Mouse (Mus musculus) embryonic facial prominence, embryonic 11.5 days (tissue): ENCODE measurements around the gene Drg2. TPM values are rescaled to one million over a fixed set of nuclear protein-coding genes. Genes with fewer than 3 reads are reported as not detected.

ENCODE experiments used
- ATAC-seq: fragments of 200-750 bp; cut with Nextera tagmentation; replicated peaks from 2 replicates; pipeline ENCODE4 v1.8.0; 2017; ENCODE audit warnings: low read depth; ENCODE audit not compliant: insufficient number of reproducible peaks, low FRiP score, low TSS enrichment
- DNase-seq: peaks from one replicate; pipeline ENCODE4 v3.0.0-alpha.2; 2015; ENCODE audit warnings: low spot score
- H3K27ac ChIP-seq: fragments of 300-500 bp; sonication (generic); replicated peaks from 2 replicates; pipeline ENCODE4 v1.5.1; 2014; ENCODE audit warnings: mild to moderate bottlenecking, low read depth, low read length, control low read depth
- H3K27me3 ChIP-seq: fragments of 300-500 bp; sonication (generic); 2 replicates; pipeline ENCODE4 v1.6.1; 2014; ENCODE audit warnings: mild to moderate bottlenecking, low read length, moderate library complexity, mixed read lengths; ENCODE audit not compliant: control insufficient read depth, insufficient read depth
- H3K36me3 ChIP-seq: fragments of 300-500 bp; sonication (generic); replicated peaks from 2 replicates; pipeline ENCODE4 v1.6.1; 2014; ENCODE audit warnings: low read depth, mild to moderate bottlenecking, low read length, moderate library complexity, mixed read lengths; ENCODE audit not compliant: control insufficient read depth, insufficient read depth
- H3K4me1 ChIP-seq: fragments of 300-500 bp; sonication (generic); 2 replicates; pipeline ENCODE4 v1.6.1; 2014; ENCODE audit warnings: low read length, mixed read lengths; ENCODE audit not compliant: control insufficient read depth, insufficient read depth
- H3K4me2 ChIP-seq: fragments of 300-500 bp; sonication (generic); 2 replicates; pipeline ENCODE4 v1.6.1; 2014; ENCODE audit warnings: low read depth, mild to moderate bottlenecking, control low read depth, low read length, moderate library complexity
- H3K4me3 ChIP-seq: fragments of 300-500 bp; sonication (generic); 2 replicates; pipeline ENCODE4 v1.5.1; 2014; ENCODE audit warnings: low read depth, low read length, control low read depth
- H3K9ac ChIP-seq: fragments of 300-500 bp; sonication (generic); replicated peaks from 2 replicates; pipeline ENCODE4 v1.6.1; 2014; ENCODE audit warnings: mild to moderate bottlenecking, control low read depth, low read length
- H3K9me3 ChIP-seq: fragments of 300-500 bp; sonication (generic); replicated peaks from 2 replicates; pipeline ENCODE4 v1.6.1; 2016; ENCODE audit warnings: mild to moderate bottlenecking, low read length, inconsistent platforms, mixed read lengths; ENCODE audit not compliant: control insufficient read depth
- WGBS: fragments of 180-500 bp; shearing (Covaris S2); extraction: QIAGEN DNeasy Blood & Tissue Kit; methylation state at CpG from one replicate; pipeline ENCODE4 v1.1.7; 2014; 5-methylcytosine and 5-hydroxymethylcytosine counted together
- polyA plus RNA-seq: library from polyadenylated mRNA; unstranded; fragments of >200 nt; fragmentation: Nextera tagmentation; extraction: Ambion mirVana; gene quantifications from 2 replicates; pipeline ENCODE4 v1.2.1, GENCODE M21; 2014

Drg2 gene
- polyA plus RNA-seq, 1 experiment from 2014 or later = 124 TPM

GRCm38 (mm10) chr11:60470743-60471142 is 16.4 kb downstream of the Drg2 start:
- Histone ChIP-seq H3K27me3 (no peaks in the 10 kb centered on the region), H3K36me3 (peaks cover 11% of the 10 kb centered on the region), H3K4me1 (no peaks in the 10 kb centered on the region), H3K4me2 (no peak overlapping the region), H3K27ac (no peak overlapping the region), H3K9me3 (no peaks in the 10 kb centered on the region), H3K9ac (no peak overlapping the region), H3K4me3 (no peak overlapping the region)
- DNase-seq = no peak
- ATAC-seq = no peak
- WGBS = 83% methylated on average over 9 of the region's 9 CpGs

DNA sequence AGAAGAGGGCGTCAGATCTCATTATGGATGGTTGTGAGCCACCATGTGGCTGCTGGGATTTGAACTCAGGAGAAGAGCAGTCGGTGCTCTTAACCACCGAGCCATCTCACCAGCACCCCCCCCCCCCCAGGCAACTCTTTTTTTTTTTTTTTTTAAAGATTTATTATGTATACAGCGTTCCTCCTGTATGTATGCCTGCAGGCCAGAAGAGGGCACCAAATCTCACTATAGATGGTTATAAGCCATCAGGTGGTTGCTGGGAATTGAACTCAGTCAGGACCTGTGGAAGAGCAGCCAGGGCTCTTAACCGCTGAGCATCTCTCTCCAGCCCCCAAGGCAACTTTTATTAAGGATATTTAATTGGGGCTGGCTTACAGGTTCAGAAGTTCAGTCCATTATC is 20.1 kb downstream of the Drg2 start:
- Histone ChIP-seq H3K36me3 (no peaks in the 10 kb centered on the region), H3K27ac (no peak overlapping the region), H3K9ac (no peak overlapping the region), H3K4me2 (no peak overlapping the region), H3K4me3 (no peak overlapping the region), H3K27me3 (no peaks in the 10 kb centered on the region), H3K4me1 (no peaks in the 10 kb centered on the region), H3K9me3 (no peaks in the 10 kb centered on the region)
- 89% methylated on average over 5 of the region's 5 CpGs for WGBS
- DNase-seq (no peak), ATAC-seq (no peak)

DNA sequence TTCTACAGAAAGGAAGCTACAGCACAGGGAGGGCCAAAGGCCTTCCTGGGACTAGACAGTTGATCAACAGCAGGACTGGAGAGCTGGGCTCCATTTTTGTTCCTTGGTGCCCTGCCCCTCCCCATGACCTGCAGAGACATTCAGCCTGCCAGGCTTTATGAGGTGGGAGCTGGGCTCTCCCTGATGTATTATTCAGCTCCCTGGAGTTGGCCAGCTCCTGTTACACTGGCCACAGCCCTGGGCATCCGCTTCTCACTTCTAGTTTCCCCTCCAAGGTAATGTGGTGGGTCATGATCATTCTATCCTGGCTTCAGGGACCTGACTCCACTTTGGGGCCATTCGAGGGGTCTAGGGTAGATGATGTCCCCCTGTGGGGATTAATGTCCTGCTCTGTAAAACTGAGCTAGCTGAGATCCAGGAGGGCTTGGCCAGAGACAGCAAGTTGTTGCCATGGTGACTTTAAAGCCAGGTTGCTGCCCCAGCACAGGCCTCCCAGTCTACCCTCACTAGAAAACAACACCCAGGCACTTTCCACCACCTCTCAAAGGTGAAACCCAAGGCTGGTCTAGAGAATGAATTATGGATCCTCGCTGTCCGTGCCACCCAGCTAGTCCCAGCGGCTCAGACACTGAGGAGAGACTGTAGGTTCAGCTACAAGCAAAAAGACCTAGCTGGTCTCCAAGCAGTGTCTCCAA is 21.4 kb downstream of the Drg2 start:
- no peak overlapping the region for H3K9ac ChIP-seq
- DNase-seq (no peak), ATAC-seq (no peak)
- no peaks in the 10 kb centered on the region for H3K4me1 ChIP-seq
- H3K4me2 ChIP-seq = no peak overlapping the region
- H3K27me3 ChIP-seq = no peaks in the 10 kb centered on the region
- no peak overlapping the region for H3K27ac ChIP-seq
- H3K4me3 ChIP-seq = no peak overlapping the region
- 88% methylated on average over 5 of the region's 5 CpGs for WGBS
- no peaks in the 10 kb centered on the region for H3K9me3 ChIP-seq
- no peaks in the 10 kb centered on the region for H3K36me3 ChIP-seq

- no peaks in the 10 kb centered on the region for H3K27me3 ChIP-seq
- 24% methylated on average over 17 of the region's 17 CpGs for WGBS
- H3K27ac ChIP-seq = no peak overlapping the region
- DNase-seq (peak; percentile 9), ATAC-seq (no peak)
- H3K9me3 ChIP-seq = no peaks in the 10 kb centered on the region
- no peak overlapping the region for H3K9ac ChIP-seq
- H3K4me3 ChIP-seq = no peak overlapping the region
- no peaks in the 10 kb centered on the region for H3K4me1 ChIP-seq
- H3K36me3 ChIP-seq = no peaks in the 10 kb centered on the region
- no peak overlapping the region for H3K4me2 ChIP-seq
These were observed 23.7 kb downstream of the Drg2 start for GRCm38 (mm10) chr11:60478121-60478520.

GRCm38 (mm10) chr11:60486267-60486666 is 31.9 kb downstream of the Drg2 start:
- no peak; the same call in 1 of the 2 replicates for ATAC-seq
- Histone ChIP-seq H3K27ac (no peak overlapping the region), H3K27me3 (no peaks in the 10 kb centered on the region), H3K9me3 (no peaks in the 10 kb centered on the region), H3K36me3 (no peaks in the 10 kb centered on the region), H3K4me2 (no peak overlapping the region), H3K4me1 (no peaks in the 10 kb centered on the region), H3K4me3 (no peak overlapping the region), H3K9ac (no peak overlapping the region)
- no peak for DNase-seq
- 60% methylated on average over 3 of the region's 3 CpGs for WGBS

- Histone ChIP-seq H3K4me3 (no peak overlapping the region), H3K27ac (no peak overlapping the region), H3K36me3 (no peaks in the 10 kb centered on the region), H3K4me2 (no peak overlapping the region), H3K9ac (no peak overlapping the region), H3K4me1 (no peaks in the 10 kb centered on the region), H3K9me3 (no peaks in the 10 kb centered on the region), H3K27me3 (no peaks in the 10 kb centered on the region)
- no peak for ATAC-seq
- 89% methylated on average over 5 of the region's 5 CpGs for WGBS
- no peak for DNase-seq
These were observed 38.3 kb downstream of the Drg2 start for GRCm38 (mm10) chr11:60492726-60493125.

DNA sequence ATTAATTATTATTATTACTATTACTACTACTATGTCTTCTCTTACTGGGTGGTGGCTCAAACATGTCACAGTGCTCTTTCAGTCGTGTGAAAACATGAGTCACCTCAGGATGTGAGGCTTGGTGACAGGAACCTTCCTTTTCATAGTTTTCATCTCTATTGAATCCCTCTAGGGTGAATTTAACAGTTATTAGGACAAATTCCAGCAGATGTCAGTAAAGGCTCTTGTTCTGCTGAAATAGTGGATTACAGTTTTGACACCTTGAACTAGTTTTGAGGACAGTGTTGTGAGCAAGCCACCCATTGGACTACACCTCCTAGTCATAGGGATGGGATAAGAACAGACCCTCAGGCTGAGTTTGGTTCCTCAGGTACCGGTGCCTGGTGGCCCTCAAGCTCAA is 41.3 kb downstream of the Drg2 start:
- Histone ChIP-seq H3K4me2 (no peak overlapping the region), H3K36me3 (no peaks in the 10 kb centered on the region), H3K9me3 (no peaks in the 10 kb centered on the region), H3K27ac (no peak overlapping the region), H3K4me3 (no peak overlapping the region), H3K4me1 (no peaks in the 10 kb centered on the region), H3K9ac (no peak overlapping the region), H3K27me3 (no peaks in the 10 kb centered on the region)
- ATAC-seq (no peak), DNase-seq (no peak)
- WGBS = 58% methylated on average over 2 of the region's 2 CpGs

DNA sequence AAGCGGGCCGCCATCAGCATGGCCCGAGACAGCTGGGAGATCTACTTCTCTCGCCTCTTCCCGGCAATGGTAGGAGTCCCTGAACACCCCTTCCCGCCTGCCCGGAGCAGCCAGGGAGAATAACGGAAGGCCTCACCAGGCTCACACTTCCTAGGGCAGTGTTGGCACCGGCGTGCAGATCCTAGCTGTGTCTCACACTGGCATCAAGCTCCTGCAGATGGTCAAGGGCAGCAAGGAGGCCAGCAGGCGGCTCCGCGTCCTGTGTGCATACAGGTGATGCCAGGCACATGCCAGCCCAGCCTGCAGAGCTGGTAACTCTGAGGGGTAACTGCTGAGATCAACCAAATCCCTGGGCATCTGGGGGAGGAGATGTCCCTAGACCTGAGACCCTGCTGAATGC is 52.9 kb downstream of the Drg2 start:
- WGBS = 81% methylated on average over 13 of the region's 13 CpGs
- H3K27ac ChIP-seq = no peak overlapping the region
- no peak for ATAC-seq

More for the DNA sequence above, 52.9 kb downstream of the Drg2 start:
- no peak for DNase-seq
- H3K4me3 ChIP-seq = no peak overlapping the region
- peaks cover 3% of the 10 kb centered on the region; the same call in 1 of the 2 replicates for H3K4me1 ChIP-seq
- H3K4me2 ChIP-seq = no peak overlapping the region
- peaks cover 9% of the 10 kb centered on the region for H3K27me3 ChIP-seq
- no peaks in the 10 kb centered on the region for H3K9me3 ChIP-seq
- no peaks in the 10 kb centered on the region for H3K36me3 ChIP-seq
- no peak overlapping the region for H3K9ac ChIP-seq
